Mouse (Mus musculus) forebrain, embryonic 12.5 days (tissue): ENCODE measurements around the gene Cd81. TPM values are rescaled to one million over a fixed set of nuclear protein-coding genes. Genes with fewer than 3 reads are reported as not detected.

Experiments used
- ATAC-seq: fragments of 200-750 bp; cut with Nextera tagmentation; 2 replicates; pipeline ENCODE4 v1.8.0; 2017; ENCODE audit warnings: moderate TSS enrichment; ENCODE audit not compliant: low FRiP score
- H3K27ac ChIP-seq: fragments of 300-500 bp; sonication (generic); 2 replicates; pipeline ENCODE4 v1.5.1; 2016; ENCODE audit warnings: mild to moderate bottlenecking
- H3K27me3 ChIP-seq: fragments of 300-500 bp; sonication (generic); 2 replicates; pipeline ENCODE4 v1.6.1; 2016; ENCODE audit warnings: mild to moderate bottlenecking
- H3K36me3 ChIP-seq: fragments of 300-500 bp; sonication (generic); replicated peaks from 2 replicates; pipeline ENCODE4 v1.6.1; 2016; ENCODE audit warnings: mild to moderate bottlenecking
- H3K4me1 ChIP-seq: fragments of 300-500 bp; sonication (generic); 2 replicates; pipeline ENCODE4 v1.6.1; 2016
- H3K4me2 ChIP-seq: fragments of 300-500 bp; sonication (generic); 2 replicates; pipeline ENCODE4 v1.6.1; 2016; ENCODE audit warnings: mild to moderate bottlenecking, moderate library complexity
- H3K4me3 ChIP-seq: fragments of 300-500 bp; sonication (generic); replicated peaks from 2 replicates; pipeline ENCODE4 v1.5.1; 2016; ENCODE audit warnings: mild to moderate bottlenecking
- H3K9ac ChIP-seq: fragments of 300-500 bp; sonication (generic); 2 replicates; pipeline ENCODE4 v1.6.1; 2016; ENCODE audit warnings: mild to moderate bottlenecking
- H3K9me3 ChIP-seq: fragments of 300-500 bp; sonication (generic); 2 replicates; pipeline ENCODE4 v1.6.1; 2016
- WGBS: fragments of 180-500 bp; shearing (Covaris S2); methylation state at CpG from one replicate; pipeline ENCODE4 v1.1.7; 2016; 5-methylcytosine and 5-hydroxymethylcytosine counted together
- polyA plus RNA-seq: library from polyadenylated mRNA; unstranded; fragments of >200 nt; fragmentation: Nextera tagmentation; extraction: Ambion mirVana; gene quantifications from 2 replicates; pipeline ENCODE4 v1.2.1, GENCODE M21; 2016

Gene Cd81
- polyA plus RNA-seq, 1 experiment from 2014 or later: 205 TPM

DNA sequence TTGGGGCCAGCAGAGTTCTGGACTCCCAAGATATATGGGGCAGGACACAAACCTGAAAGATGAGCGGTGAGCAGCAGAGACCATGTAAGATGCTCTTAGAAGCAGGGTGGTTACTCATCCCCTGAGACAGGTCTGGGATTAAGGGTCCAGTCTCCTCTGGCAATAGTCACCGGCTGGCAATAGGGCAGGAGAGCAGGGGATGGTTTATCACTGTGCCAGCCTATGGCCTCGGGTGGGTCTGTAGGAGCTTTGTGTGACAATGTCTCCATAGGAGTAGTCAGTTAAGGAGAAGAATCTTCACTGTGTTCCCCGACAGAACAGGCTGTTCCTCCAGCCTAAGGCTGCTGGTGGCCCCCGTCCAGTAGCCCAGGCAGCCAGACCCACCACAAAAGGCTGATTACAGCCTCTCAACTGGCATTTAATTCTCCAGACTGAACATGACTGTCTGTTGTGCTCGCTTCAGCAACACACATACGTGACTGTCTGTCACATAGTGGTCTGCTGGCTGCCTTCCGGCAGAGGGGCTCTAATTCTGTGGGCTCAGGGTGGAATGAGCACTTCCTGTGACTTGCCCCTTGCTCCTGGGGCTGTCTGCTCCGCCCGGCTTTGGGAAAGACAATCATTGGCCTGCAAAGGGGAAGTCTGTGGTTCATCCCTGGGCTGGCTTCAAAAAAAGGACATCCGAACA is 3.1 kb downstream of the Cd81 start:
- no peak overlapping the region for H3K9ac ChIP-seq
- H3K27ac ChIP-seq: 0 out of 2 replicates have a peak overlapping the region, but pooled peaks have one; percentile 22
- H3K4me3 ChIP-seq: no peak overlapping the region
- no peaks in the 10 kb centered on the region for H3K27me3 ChIP-seq
- no peaks in the 10 kb centered on the region for H3K9me3 ChIP-seq
- peaks cover 9% of the 10 kb centered on the region for H3K36me3 ChIP-seq
- peaks cover 42% of the 10 kb centered on the region for H3K4me1 ChIP-seq
- ATAC-seq: no peak
- 79% methylated on average over 11 of the region's 11 CpGs for WGBS
- peak overlapping the region; percentile 92 for H3K4me2 ChIP-seq

DNA sequence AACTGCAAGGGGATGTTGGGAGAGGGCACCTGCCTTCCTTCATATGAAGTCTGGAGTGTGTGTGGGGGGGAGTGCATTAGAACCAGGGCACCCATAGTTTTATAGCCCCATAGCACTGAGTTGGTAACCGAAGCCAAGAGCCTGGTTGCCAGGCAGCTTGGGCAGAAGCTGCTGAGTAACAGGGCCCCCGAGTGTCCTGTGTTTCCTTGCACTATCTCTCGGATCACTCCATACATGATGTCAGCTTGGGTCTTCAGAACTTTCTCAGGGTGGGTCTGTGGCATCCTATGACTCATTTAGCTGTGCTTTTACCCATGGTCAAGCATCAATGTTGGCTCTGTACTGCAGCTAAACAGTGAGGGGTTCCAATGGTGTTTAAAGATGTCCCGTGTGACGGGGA is 4.5 kb downstream of the Cd81 start:
- H3K27ac ChIP-seq: no peak overlapping the region
- no peak overlapping the region for H3K4me3 ChIP-seq
- H3K36me3 ChIP-seq: peaks cover 13% of the 10 kb centered on the region
- H3K4me1 ChIP-seq: peaks cover 40% of the 10 kb centered on the region
- 88% methylated on average over 5 of the region's 5 CpGs for WGBS
- no peak overlapping the region for H3K9ac ChIP-seq
- ATAC-seq: no peak
- no peaks in the 10 kb centered on the region for H3K27me3 ChIP-seq
- H3K9me3 ChIP-seq: no peaks in the 10 kb centered on the region
- H3K4me2 ChIP-seq: no peak overlapping the region

GRCm38 (mm10) chr7:143057667-143058220 is 5.2 kb downstream of the Cd81 start:
- H3K27ac ChIP-seq: no peak overlapping the region
- H3K9me3 ChIP-seq: no peaks in the 10 kb centered on the region
- no peak overlapping the region for H3K9ac ChIP-seq
- ATAC-seq: no peak
- no peaks in the 10 kb centered on the region for H3K27me3 ChIP-seq
- peaks cover 19% of the 10 kb centered on the region for H3K36me3 ChIP-seq
- no peak overlapping the region for H3K4me2 ChIP-seq
- WGBS: 89% methylated on average over 9 of the region's 9 CpGs
- no peak overlapping the region for H3K4me3 ChIP-seq
- peaks cover 35% of the 10 kb centered on the region for H3K4me1 ChIP-seq

DNA sequence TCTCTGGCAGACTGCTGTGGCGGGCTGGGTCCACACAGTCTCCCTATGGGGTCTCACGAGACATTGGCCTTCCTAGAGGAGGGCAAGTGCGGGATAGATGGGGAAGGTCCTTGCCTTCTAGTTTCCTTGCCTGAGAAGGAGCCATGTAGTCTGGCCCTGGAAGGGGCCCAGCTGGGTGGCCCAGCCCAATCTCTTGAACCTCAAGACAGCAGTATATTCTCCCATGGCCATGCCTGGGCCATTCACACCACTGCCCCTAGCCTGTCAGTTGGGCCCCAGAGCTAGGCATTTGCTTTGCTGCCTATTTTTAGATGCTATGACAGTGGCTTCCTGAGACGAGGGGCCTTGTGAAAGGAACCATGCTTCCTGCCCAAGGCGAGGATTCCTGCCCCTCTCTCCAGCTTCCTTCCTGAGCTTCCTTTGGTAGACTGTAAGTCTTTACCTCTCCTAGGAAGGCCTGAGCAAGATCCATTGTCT is 5.7 kb downstream of the Cd81 start:
- WGBS: 86% methylated on average over 5 of the region's 5 CpGs
- Histone ChIP-seq H3K9me3 (no peaks in the 10 kb centered on the region), H3K4me1 (peaks cover 35% of the 10 kb centered on the region), H3K4me3 (no peak overlapping the region), H3K9ac (no peak overlapping the region), H3K4me2 (no peak overlapping the region), H3K27ac (no peak overlapping the region), H3K36me3 (peaks cover 24% of the 10 kb centered on the region), H3K27me3 (no peaks in the 10 kb centered on the region)
- ATAC-seq: no peak

GRCm38 (mm10) chr7:143059202-143059870 is 6.8 kb downstream of the Cd81 start:
- Histone ChIP-seq H3K36me3 (peaks cover 35% of the 10 kb centered on the region), H3K9me3 (no peaks in the 10 kb centered on the region), H3K4me3 (no peak overlapping the region), H3K27ac (no peak overlapping the region), H3K4me2 (no peak overlapping the region), H3K27me3 (no peaks in the 10 kb centered on the region), H3K9ac (no peak overlapping the region), H3K4me1 (peaks cover 24% of the 10 kb centered on the region)
- WGBS: 88% methylated on average over 5 of the region's 5 CpGs
- no peak for ATAC-seq

- WGBS: 83% methylated on average over 2 of the region's 2 CpGs
- Histone ChIP-seq H3K4me1 (peaks cover 3% of the 10 kb centered on the region; the same call in 1 of the 2 replicates), H3K27me3 (no peaks in the 10 kb centered on the region), H3K4me3 (no peak overlapping the region), H3K9me3 (no peaks in the 10 kb centered on the region), H3K27ac (no peak overlapping the region), H3K36me3 (peaks cover 58% of the 10 kb centered on the region), H3K9ac (no peak overlapping the region), H3K4me2 (no peak overlapping the region)
- ATAC-seq: no peak
Measured at GRCm38 (mm10) chr7:143062704-143063103, 10.2 kb downstream of the Cd81 start.

- 67% methylated on average over 6 of the region's 6 CpGs for WGBS
- ATAC-seq: no peak
- no peak overlapping the region for H3K27ac ChIP-seq
- no peak overlapping the region for H3K4me2 ChIP-seq
- no peak overlapping the region for H3K4me3 ChIP-seq
- no peaks in the 10 kb centered on the region for H3K9me3 ChIP-seq
- H3K36me3 ChIP-seq: peaks cover 61% of the 10 kb centered on the region
- no peak overlapping the region for H3K9ac ChIP-seq
- no peaks in the 10 kb centered on the region for H3K27me3 ChIP-seq
- H3K4me1 ChIP-seq: peaks cover 14% of the 10 kb centered on the region
Measured at GRCm38 (mm10) chr7:143064226-143064625, 11.7 kb downstream of the Cd81 start.

DNA sequence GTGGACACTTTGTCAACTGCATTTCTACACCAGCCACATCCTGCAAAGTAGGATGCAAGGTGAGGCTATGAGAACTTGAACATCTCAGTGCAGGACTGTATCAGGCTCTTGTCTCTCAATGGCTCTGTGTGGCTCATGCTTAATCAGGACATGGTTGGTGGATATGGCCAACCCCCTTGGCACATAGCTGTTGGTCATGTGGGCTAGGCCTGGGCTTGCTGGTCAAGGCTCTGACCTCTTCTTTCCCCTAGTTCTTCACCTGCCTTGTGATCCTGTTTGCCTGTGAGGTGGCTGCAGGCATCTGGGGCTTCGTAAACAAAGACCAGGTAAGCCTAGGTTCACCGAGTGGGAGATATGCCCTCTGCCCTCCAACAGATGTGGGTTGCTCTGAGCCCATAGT is 13.2 kb downstream of the Cd81 start:
- no peaks in the 10 kb centered on the region for H3K27me3 ChIP-seq
- H3K36me3 ChIP-seq: peaks cover 61% of the 10 kb centered on the region

GRCm38 (mm10) chr7:143067469-143067868 is 14.9 kb downstream of the Cd81 start:
- 0 out of 2 replicates have a peak overlapping the region, but pooled peaks have one; percentile 94 for H3K27ac ChIP-seq
- no peaks in the 10 kb centered on the region for H3K9me3 ChIP-seq
- H3K4me1 ChIP-seq: peaks cover 27% of the 10 kb centered on the region
- WGBS: 80% methylated on average over 2 of the region's 2 CpGs
- 0 out of 2 replicates have a peak overlapping the region, but pooled peaks have one; percentile 99 for H3K4me2 ChIP-seq
- H3K4me3 ChIP-seq: no peak overlapping the region
- peaks cover 54% of the 10 kb centered on the region for H3K36me3 ChIP-seq
- ATAC-seq: no peak
- H3K9ac ChIP-seq: no peak overlapping the region
- H3K27me3 ChIP-seq: no peaks in the 10 kb centered on the region

More for the DNA sequence above, 13.2 kb downstream of the Cd81 start:
- H3K9ac ChIP-seq: no peak overlapping the region
- ATAC-seq: no peak
- no peak overlapping the region for H3K27ac ChIP-seq
- no peak overlapping the region for H3K4me2 ChIP-seq
- 100% methylated on average over 2 of the region's 2 CpGs for WGBS
- no peaks in the 10 kb centered on the region for H3K9me3 ChIP-seq
- H3K4me3 ChIP-seq: no peak overlapping the region
- peaks cover 22% of the 10 kb centered on the region for H3K4me1 ChIP-seq

DNA sequence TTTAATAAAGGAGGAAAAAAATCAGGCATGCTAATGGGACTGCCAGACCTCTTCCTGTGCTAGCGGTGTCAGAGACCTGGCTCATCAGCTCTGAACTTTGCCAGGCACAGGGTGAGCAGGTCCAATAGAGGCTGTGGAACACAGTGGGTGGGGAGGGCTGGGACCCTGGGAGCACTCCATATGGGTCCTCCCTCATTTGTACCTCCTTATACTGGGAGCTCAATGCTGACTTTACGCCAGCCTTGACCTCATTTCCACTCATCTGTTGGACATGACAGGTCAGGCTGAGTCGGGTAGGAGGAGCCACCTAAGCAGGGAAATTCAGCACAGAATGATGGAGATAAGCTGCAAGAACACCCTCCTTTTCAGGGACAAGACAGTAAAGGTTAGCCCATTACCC is 15.4 kb downstream of the Cd81 start:
- Histone ChIP-seq H3K9ac (peak overlapping the region; percentile 45), H3K4me3 (peak overlapping the region; percentile 86), H3K27me3 (no peaks in the 10 kb centered on the region), H3K27ac (peak overlapping the region; percentile 94), H3K4me2 (peak overlapping the region; percentile 99), H3K4me1 (peaks cover 27% of the 10 kb centered on the region), H3K36me3 (peaks cover 49% of the 10 kb centered on the region), H3K9me3 (no peaks in the 10 kb centered on the region)
- WGBS: 90% methylated on average over 3 of the region's 3 CpGs
- ATAC-seq: no peak

DNA sequence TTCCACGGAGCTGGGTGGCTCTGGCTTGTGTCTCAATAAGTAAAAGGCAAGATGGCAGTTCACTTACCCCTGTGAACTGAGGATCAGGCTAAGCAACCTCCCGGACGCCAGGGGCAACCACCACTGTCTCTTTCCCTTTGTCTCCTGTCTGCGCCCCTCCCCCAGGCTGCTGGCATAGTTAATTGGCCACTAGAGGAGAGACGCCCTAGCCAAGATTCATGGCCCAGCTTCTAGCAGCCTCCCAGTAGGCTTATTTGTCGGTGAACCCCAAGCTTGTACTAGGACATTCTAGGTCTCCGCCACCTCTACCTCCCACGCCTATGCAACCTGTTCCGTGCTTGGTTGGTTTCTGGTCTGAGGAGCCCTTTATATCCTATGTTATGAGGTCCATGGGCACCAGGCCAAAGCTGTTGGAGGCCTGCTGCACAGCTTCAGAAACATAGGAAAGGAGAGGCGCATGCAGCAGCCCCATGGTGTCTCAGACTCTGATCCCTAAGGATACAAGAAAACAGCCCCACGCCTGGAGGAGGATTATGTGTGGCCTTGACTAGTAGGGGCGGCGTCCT is 15.9 kb downstream of the Cd81 start:
- H3K36me3 ChIP-seq: peaks cover 44% of the 10 kb centered on the region
- H3K27me3 ChIP-seq: no peaks in the 10 kb centered on the region
- H3K9me3 ChIP-seq: no peaks in the 10 kb centered on the region
- H3K4me3 ChIP-seq: peak overlapping the region; percentile 86
- peaks cover 27% of the 10 kb centered on the region for H3K4me1 ChIP-seq
- peak overlapping the region; percentile 45 for H3K9ac ChIP-seq
- ATAC-seq: no peak
- peak overlapping the region; percentile 94 for H3K27ac ChIP-seq
- 48% methylated on average over 13 of the region's 13 CpGs for WGBS
- peak overlapping the region; percentile 99 for H3K4me2 ChIP-seq

- peaks cover 38% of the 10 kb centered on the region for H3K36me3 ChIP-seq
- peak within 1 kb of the TSS; percentile 94 for H3K27ac ChIP-seq
- under 1% methylated on average over 51 of the region's 51 CpGs for WGBS
Measured at GRCm38 (mm10) chr7:143068882-143069591, 16.5 kb downstream of the Cd81 start, which contains the start of gene Tssc4. Tssc4 (plus strand) TSS chr7:143069249.

More at GRCm38 (mm10) chr7:143068882-143069591, 16.5 kb downstream of the Cd81 start, which contains the start of gene Tssc4:
- Histone ChIP-seq H3K27me3 (no peaks in the 10 kb centered on the region), H3K4me1 (peaks cover 27% of the 10 kb centered on the region), H3K4me2 (peak within 1 kb of the TSS; percentile 99), H3K4me3 (peak within 1 kb of the TSS; percentile 86), H3K9me3 (no peaks in the 10 kb centered on the region), H3K9ac (peak within 1 kb of the TSS; percentile 92)
- peak; percentile 97 for ATAC-seq
